Mouse (Mus musculus): Measurements from ENCODE around the gene Gm17359.

Gm17359 gene

DNA sequence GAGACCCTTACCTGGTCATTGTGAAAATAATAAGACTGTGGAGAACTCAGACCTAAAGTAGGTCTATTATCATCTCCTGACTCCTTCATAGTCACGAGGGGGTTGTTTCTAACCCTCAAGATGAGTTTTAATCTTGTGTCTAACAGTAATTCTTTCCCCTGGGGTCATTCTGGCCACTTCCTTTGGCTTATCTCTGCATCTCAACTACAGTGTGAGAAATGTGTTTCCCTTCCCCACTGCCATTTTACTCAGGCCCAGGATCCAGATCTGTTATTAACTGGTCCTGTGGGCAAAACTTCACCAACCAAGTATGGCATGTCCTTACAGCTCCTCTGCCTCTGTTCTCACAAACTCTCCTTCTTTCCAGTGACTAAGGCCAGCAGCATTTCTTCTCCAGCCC lies 12.8 kb downstream of the Gm17359 start:
- DNase-seq (ENCODE audit: low spot score), result no peak

DNA sequence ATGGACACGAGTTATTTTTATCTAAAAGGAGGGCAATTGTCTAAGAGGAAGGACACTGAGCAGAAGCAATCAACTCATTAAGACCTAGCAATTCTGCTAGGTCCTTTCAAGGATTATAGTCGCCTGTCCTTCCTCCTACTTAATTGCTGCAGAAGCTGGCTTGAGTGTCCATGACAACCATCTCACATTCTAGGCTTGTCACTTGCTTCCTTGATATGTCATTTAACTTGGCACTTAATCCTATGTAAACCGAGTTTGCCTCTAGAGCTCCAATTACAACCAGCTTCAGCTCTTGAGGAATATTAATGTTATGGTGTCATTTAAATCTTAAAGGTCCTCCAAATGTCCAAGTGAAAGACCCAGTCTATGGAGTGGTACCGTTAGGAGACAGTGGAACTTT lies 22.3 kb downstream of the Gm17359 start:
- DNase-seq (ENCODE audit: low spot score), result no peak

DNA sequence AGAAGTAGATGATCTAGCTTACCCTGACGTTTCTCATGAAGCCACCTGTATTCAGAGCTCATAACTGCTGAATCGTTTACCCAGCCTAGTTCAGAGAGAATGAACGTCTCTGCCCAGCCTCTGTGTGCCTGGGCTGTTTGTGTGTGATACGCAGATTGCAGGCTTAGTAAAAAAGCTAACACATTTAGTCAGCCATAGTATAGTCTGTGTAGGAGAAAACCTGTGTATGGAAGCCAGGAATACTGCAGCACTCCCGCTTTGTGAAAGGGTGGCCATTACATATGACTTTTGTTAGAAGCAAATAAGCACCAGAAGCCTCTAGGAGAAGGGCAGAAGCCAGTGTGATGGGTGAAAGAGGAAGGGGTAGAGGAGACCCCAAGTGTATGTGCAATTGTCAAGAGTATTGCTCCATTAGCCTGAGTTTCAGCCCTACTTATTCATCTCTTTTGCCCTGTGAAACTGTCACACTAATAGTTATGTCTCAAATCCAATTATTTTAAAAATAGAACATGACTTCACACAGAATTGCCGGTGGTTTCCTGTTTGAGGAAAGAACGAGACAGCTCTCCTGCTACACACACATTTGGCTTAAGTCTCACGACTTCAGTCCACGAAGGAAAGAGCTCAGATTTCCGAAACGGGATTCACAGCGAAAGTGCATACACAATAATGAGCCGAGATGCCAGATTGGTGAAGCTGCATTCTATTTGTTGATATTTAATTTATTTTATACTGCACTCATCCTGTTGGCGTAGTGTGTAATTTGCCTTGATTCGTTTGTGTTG lies 24.0 kb downstream of the Gm17359 start:
- DNase-seq (ENCODE audit: low spot score), result no peak

DNA sequence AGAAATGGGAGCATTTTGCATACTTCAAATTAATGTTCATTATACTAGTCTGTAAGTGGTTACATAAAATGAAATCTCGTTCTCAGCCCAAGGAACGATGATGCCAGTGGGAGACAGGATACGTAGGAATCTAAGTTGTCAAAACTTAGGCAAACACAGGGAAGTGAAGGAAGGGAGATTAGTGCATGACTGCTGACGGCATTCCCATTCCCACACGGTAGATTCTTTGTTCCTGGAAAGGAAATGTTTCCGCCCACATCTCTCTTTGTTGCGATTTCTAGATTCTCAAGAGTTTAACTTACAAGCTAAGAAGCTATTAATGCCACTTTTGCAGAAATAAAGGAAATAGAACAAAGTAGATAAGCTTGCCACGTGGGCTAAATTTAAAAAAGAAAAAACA lies 29.6 kb downstream of the Gm17359 start:
- no peak for DNase-seq (ENCODE audit: low spot score)

DNA sequence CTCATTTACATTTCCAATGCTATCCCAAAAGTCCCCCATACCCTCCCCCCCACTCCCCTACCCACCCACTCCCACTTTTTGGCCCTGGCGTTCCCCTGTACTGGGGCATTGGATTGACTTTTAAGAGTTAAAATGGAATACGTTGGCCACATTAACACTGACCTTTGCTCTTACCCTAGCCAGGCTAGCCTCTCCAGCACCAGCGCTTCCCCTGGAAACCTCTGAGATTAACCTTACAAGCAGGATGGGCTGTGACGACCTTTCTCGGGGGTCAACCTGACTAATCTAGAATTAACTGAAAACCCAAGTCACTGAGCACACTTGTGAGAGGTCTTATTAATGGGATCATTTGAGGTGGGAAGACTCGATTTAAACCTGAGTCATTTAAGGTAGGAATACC lies 31.8 kb downstream of the Gm17359 start:
- DNase-seq (ENCODE audit: low spot score), result no peak

DNA sequence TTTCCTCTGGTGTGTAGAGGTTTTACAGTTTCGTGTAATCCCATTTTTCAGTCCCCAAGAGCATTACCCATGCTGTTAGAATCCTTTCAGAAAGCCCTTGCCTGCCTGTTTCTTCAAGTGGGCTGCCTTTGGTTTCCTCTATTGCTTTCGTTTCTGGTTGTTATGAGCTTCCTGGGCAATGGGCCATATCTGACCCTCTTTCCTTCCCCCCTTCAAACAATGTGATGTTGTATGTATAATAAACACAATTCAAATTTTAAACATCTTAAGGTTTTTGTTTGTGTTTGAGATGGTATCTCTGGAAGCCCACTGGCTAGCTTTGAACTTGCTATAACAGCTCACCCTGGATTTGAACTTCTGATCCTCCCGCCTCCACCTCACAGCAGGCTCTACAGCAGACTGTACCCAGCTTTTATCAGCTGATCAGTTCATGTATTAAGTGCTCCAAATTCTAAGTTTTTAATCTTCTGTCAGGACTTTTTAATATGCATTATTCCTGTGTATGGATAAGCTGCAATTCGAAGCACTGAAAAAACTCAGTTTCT lies 34.0 kb downstream of the Gm17359 start:
- DNase-seq (ENCODE audit: low spot score), result no peak

DNA sequence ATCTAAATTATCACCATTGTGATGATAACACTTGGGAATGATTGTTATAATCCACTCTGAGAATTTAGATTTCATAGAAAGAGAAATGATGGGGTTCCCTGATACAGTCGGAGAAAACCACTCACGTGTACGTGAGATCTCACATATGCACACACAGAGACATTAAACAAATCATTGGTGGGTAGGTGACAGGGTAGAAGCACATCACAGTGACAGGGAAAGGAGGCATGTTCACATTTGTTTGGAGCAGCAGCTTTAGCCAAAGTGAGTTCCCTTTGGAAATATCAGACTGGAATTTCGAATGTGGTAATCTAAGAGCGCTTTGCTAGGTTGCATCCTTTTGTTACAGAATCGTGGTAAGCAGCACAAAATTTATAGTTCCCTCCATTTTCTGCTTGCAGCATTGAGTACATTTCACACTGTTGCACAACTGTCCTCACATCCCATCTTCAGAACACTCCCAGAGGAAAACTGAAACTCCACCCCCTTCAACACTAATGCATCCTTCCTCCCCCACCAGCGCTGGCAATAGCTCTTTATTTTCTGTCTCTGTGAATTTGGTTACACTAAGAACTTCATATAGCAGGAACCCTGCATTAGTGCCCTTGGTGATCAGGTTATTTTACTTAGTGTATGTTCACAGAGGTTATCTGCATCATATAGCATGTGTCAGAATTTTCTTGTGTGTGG lies 35.2 kb downstream of the Gm17359 start:
- DNase-seq (ENCODE audit: low spot score), result no peak

DNA sequence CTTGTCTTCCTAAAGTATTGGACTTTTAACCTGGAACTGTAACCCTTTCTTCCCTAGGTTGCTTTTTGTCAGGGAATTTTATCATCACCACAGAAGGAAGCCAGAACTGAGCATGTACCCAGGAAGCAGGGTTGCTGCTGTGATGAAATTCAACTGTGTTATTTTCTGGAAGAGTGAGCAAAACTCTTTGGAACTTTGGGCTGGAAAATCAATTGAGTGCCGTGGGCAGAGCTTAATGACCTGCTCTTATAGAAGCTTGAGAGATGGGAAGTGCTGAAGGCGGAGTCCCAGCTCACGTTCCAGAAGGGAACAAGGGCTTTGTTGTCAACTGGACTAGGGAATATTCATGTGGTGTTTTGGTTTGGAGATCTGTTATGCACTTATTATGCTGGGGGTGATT lies 37.5 kb downstream of the Gm17359 start:
- DNase-seq (ENCODE audit: low spot score), result no peak

DNA sequence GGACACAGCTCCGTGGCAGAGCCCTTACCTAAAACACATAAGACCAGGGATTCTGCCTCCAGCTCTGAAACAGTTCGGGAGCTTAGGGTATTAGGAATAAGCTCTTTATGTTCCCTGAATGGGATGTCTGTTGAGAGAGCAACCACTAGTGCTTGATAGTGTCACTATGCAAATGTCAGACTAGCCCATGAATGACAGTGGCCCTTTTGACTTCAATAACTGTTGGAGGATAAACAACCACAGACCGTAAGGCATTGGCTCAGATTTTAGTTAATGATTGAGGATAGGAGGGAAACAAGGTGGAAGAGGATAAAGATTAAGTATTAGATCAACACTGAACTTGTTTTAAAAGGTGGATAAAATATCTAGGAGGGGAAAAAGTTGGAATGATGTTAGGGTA lies 41.6 kb downstream of the Gm17359 start:
- DNase-seq (ENCODE audit: low spot score), result no peak

DNA sequence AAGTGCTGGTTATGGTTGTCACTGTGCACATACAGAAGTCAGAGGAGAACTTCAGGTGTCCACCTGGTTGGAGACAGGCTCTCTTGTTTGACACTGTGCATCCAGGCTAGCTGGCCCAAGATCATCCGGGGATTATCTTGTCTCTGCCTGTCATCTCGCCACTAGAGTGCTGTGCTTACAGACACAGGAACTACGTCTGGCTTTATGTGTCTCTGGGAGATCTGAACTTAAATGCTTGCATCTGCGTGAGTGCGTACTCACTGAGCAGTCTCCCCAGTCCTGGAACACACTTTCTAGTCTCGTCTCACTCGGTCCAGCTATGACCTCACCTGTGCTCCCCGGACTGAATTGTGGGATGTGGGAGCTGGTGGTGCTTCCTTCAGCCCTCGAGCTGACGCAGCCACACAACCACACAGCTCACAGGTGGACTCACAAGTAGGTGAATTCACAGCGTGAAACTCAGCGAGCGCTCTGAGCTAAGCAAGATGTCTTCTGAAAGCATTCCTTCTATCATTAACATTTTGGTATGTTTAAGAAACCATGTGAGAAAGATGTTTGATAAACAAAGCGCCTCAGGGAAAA lies 42.9 kb downstream of the Gm17359 start:
- DNase-seq (ENCODE audit: low spot score), result no peak

DNA sequence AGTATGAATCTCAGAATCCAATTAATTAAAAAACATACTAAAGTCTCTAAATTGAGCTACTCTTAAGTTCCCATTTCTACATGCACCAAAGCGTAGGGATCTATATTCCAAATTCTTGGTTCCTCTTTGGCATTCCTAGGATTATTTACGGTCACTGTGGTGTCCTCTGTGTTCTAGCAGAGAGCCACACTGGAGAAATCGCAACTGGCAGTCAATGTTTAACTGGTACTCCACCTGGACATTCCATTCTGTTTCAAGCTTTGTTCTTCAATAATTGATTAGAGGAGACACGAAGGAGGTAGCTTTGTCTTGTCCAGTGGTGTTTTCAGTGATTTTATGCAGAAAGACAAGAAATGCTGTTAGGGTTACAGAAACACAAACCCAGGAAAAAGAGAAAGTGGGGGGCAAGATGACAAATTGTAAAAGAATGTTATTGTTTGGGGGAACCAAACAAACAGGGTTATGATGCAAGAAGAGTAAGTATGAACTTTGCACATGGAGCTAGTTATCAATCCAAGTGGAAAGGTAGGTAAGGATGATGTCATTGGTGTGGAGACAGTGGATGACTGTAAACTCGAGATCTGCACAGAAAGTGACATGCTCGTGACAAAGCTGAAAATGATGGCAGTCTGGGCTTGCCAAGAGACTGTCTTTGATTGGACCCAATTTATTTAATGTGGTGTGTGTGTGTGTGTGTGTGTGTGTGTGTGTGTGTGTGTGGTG lies 43.6 kb downstream of the Gm17359 start:
- no peak for DNase-seq (ENCODE audit: low spot score)

DNA sequence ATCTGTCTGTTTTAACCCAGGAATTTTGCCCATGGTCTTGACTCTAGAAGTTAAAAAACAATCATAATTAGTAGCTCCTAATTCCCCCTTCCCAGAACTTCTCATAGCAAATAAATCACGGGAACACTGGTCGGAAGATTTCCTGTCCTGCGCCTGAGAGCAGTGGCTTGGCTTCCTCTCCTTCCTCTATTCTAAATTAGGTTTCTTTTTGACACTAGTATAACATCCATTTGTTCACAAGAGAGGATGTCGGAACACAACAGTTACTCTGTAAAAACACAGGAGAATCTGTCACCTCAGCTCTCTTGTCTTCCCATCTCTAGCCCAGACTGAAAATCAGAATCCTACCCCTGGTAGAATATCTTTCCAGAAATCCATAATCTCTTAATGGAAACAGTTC lies 44.9 kb downstream of the Gm17359 start:
- no peak for DNase-seq (ENCODE audit: low spot score)

DNA sequence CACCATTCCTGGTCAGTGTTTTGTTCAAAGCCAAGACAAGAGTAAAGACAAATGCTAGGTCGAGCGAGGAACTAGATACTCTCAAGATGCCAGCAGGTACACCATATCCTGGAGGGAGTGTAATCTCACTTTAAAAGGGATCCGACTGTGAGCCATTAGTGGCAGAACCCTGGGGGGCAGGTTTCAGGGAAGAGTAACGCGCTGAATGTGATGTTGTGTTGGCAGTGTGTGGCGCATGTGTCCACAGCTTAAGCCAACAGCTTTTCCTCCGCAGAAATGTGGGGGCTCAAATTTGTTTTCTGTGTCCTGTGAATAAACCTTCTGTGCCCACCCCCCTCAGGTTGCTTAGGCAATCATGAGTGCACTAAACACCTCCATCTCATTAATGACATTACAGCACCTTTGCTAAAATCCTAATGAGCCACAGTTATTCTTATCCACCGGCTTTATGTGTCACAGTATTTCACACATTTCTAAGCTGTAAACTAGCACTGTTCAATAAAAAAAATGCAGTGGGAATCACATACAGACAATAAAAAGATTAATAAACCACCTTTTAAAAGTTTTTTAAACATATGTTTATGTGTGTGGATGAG lies 49.1 kb downstream of the Gm17359 start:
- no peak for DNase-seq (ENCODE audit: low spot score)

DNA sequence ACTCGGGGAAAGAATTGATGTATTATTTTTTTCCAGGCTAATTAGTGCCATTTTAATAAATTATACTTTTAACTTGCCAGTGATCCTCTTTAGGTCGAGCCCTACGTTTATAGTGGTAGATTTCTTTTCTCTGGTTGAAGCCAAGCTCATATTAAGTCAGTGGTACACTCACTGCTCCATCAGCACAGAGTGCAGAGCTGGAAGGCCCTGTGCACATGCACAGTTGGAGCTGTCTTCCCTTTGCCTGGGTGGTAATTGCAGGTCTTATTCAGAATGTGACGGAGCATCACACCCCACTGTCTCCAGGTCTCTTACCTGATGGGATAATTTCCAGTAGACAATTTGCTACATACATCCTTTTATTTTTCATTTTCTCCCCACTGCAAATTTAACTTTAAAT lies 52.6 kb downstream of the Gm17359 start:
- no peak for DNase-seq (ENCODE audit: low spot score)

DNA sequence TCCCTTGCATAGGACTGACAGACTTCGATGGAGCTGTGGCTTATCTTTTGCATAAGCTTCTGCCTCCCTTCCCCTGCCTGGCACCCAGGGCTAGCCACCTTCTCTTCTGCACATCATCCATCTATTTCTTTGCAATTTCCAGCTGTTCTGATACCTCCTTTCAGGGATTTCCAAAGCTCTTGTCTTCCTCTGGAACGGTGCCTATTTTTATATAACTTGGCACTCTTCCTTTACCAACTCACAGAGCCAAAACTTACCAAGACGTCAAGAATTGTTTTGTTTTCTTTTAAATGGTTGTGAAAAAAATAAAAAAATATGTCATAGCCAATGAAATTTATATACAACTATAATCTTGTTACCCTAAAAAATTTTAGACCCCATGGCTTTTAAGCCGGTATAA lies 64.1 kb downstream of the Gm17359 start:
- DNase-seq (ENCODE audit: low spot score), result no peak

DNA sequence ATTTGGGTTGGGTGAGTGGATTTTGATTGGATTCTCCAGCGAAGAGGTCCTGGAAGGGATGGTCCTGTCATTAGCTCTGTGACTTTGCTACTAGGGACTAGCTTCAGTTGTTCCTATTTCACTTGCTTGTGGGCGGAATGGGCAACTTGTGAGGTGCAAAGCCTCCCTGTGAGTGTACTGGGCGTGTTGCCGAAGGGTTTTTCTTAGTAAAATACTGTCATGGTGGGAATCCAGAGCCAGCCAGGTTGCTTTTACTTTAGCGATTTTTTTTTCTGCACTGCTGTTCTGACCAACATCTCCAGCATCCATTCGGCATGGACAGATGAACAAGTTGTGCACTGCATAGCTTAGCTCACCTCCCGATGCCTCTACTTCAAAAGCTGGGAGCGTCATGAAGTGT lies 65.6 kb downstream of the Gm17359 start:
- no peak for DNase-seq (ENCODE audit: low spot score)

DNA sequence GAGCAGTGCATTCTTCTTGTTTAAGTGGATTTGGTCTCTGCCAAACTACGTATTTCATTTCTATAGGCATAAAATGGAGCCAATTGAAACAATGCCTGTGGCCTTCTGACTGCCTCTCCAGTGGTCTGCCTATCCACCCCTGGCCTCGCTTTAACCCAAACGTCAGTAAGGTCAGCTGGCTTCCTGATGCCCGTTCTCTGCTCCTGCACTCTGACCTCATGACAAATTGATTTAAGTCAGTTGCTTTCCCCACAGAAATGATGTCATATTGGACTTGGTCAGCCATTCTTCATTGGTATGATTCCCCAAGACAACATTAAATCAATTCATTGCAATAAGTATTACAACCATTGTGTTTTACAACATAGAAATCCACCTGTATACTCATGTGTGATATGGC lies 72.1 kb downstream of the Gm17359 start:
- DNase-seq (ENCODE audit: low spot score), result no peak

DNA sequence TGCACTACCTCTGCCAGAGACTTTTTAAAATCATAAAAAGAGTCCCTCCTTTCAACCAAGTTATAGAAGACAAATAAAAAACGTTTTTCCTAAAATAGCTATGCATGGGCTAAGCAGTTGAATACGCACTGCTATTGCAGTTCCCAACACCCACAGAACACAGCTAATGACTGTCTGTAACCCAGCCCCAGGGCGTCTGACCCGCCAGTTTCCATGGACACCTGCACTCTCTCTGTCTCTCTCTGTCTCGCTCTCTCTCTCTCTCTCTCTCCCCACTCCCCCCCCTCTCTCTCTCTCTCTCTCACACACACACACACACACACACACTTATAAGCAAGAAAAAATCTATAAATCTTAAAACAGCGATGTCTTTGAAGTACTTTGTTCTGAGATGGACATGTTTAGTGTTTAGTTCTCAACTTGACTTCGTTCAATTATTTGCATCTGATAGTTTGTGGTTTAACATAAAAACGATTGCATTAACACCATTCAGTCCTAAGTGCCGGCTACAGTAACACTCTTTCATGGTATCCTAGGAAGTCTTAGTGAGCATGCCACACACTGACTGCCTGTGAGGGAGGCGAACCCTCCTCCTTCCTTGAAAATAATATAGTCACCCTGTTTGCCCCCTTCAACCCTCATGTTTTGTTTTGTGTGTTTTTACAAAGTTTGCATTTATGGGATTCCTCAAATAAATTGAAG lies 73.6 kb downstream of the Gm17359 start:
- DNase-seq (ENCODE audit: low spot score), result no peak

DNA sequence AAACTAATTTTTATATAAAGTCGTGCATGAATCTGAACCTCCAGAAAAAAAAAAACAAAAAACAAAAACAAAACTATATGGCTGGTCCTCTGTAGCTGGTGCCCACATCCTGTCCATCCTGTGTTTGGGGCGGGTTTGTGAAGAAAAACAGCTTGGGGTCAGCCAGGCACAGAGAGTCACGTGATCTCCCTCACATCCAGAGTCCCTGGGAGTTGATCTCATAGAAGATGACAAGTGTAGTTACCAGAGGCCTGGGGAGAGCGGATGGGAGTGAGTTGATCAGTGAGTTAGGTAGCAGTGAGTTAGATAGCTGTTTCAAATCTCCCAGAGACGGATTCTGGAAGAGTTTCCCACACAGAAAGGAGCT lies 74.2 kb downstream of the Gm17359 start:
- no peak for DNase-seq (ENCODE audit: low spot score)

DNA sequence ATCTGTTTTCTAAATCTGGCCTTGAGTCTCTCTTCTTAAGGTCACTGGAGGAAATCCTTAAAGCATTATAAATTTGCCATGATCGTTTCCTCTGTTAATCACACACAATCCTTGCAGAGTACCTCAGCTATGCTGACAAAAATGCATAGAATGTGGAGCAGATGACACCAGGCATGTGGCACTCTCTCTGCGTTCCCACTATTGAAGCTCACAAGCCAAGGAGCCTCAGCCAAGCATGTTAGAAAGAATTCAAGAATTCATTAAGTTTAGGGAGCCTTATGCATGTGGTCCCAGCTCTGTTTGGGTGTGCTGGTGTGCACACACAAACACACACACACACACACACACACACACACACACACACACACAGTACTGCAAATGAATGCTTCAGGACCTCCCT lies 75.2 kb downstream of the Gm17359 start:
- DNase-seq (ENCODE audit: low spot score), result no peak

DNA sequence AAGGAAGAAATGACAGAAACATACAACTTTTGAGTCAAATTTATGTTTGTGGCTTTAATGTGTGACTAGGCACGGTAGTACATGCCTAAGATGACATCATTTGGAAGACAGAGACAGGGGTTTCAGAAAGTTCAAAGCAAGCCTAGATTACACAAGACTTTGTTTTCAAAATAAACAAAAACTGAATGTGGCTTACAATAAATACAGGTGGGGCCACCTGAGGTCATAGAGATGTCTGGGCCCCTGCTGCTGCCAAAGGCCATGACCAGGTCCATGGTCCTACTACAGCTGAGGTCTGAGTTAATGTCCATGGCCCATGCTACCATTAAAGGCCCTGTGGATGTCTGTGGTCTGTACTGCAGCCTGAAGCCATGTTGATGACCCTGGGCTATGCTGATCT lies 77.0 kb downstream of the Gm17359 start:
- DNase-seq (ENCODE audit: low spot score), result no peak

DNA sequence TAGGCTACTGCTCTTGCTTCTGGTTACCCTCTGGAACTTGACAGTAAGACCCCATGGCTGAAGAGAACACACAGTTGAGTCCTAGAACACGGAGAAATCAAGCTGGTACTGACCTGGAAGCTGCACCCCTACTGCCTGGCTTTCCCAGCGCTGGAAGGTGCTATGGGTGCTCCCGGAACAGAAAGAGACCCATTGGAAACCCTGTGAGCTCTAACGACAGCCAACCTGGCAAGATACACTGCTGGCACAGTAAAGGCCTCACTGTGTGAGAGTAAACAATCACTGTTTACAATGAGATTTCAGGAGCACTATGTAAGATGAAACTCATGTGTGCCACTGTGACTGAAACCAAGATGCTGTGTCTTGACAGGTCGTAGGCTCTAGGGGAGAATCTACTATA lies 78.6 kb downstream of the Gm17359 start:
- DNase-seq (ENCODE audit: low spot score), result no peak

All from ovary, postnatal 14 days (tissue).